Mouse (Mus musculus) thymus, postnatal 10 days (tissue): ENCODE measurements around the gene Olfr243.
"Not testable (repeated sequence)": the region's sequence is repeated elsewhere in the genome, so short reads cannot be mapped to it uniquely, and the experiment has no call there.

Experiments
- DNase-seq, 2 experiments: peaks; one replicate each; pipeline ENCODE4 v3.0.0; 2021; ENCODE audit warnings: low spot score in 2 of 2

Gene Olfr243

DNA sequence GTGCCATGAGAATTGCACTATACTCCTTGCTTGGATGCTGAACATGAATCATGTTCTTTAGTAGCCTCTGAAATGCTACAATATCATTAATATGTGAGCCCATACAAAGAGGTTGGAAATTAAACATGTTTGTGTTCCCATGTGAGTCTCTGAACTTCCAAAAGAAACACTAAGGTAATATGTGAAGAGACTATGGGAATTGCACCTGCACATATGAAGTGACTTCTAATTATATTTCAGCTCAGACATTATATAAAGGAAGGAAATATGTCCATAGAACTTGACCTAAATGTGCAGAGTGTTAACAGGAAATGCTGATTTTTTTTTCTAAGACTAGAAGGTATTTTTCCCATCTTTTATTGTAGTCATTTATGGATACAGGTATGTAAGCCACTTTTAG, at the start of gene Olfr243:
Gene Olfr243, plus strand, starts transcription at position 301 of the 400 bp plus-strand sequence.
- no peak for DNase-seq

DNA sequence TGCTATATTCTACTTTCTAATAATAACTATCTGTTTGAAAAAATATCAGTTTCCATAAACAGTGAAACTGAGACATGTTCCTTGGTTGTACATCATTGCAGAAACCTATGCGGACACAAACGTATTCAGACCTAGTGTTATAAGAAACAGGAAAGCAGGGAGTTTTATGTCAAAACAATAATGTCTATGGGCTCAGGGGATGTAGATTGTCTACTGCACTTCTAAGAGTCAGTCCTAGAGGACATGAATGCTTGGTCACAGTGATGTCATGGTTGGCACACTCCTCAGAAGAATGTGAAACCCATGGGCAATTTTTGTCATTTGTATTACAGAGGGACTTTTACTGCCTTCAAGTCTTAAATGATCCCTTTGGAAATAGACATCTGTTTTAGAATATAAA, 43.4 kb upstream of the Olfr243 start, which contains the start of gene Olfr624:
Gene Olfr624, minus strand, starts transcription at position 101 of the 400 bp plus-strand sequence.
- DNase-seq = no peak

DNA sequence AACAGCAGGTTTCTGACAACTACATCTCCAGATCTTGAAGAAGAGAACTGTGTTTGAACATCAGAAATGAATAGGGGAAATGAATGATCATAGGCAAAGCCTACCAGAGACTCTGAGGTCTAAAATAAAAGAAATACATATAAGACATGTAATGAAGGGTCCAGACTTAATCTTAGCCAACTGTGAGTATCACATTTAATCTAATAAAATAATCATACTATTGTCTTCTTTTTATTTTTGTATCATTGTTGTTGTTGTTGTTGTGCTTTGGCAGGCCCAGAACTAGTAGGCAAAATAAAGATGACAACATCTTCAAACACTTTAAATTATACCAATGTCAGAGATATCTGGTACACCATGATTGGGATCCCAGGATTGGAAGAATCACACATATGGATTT, 32.1 kb upstream of the Olfr243 start, which contains the start of gene Olfr625-ps1:
Gene Olfr625-ps1, plus strand, starts transcription at position 301 of the 400 bp plus-strand sequence.
- no peak for DNase-seq

DNA sequence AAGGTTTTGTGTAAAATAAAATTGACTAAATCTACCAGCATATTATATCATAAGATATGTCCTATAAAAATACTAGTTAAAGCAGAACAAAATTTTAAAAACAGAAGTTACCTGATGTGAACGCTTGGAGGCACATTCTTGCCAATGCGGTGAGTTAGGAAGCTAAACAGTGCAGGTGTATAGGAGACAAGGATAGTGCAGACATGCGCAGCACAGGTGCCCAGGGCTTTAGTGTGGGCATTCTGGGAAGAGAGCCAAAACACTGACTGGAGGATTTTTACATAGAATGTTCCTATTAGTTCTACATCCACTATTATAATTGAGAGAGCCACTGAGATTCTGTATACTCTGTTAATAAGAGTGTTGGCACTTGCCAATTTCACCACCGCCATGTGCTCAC, 15.0 kb upstream of the Olfr243 start:
- no peak for DNase-seq

DNA sequence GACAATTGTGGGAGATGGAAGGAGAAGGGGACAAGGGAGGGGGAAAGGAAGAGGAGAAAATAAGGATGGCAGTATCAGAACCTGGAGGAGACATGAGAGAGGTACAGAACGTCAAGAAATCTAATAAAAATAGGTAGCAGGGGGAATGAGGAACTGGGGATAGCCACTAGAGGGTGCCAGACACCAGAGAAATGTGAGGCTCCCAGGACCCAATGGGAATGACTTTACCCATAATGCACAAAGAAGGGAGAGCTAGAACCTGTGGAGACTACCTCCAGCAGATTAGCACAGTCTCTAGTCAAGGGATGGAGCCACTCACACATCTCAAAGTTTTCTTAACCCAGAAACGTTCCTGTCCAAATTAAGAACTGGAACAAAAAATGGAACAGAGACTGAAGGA, 2.4 kb upstream of the Olfr243 start:
- DNase-seq = peak in 1 of 2 experiments; percentile 15

DNA sequence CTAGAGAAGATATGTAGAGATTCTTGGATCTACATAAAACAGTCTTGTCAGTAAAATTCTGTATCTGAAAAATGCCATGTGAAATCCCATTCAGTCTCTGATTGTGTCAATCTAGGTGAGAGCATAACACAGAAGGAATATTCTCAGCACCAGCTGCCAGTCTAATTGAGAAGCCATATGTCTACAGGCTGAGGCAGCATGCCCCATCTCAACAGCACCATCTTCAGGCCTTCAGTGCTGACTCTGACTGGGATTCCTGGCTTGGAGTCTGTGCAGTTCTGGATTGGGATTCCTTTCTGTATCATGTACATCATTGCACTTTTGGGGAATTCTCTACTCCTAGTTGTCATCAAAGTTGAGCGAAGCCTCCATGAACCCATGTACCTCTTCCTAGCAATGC, 1.9 kb downstream of the Olfr243 start:
- DNase-seq = not testable (repeated sequence)

DNA sequence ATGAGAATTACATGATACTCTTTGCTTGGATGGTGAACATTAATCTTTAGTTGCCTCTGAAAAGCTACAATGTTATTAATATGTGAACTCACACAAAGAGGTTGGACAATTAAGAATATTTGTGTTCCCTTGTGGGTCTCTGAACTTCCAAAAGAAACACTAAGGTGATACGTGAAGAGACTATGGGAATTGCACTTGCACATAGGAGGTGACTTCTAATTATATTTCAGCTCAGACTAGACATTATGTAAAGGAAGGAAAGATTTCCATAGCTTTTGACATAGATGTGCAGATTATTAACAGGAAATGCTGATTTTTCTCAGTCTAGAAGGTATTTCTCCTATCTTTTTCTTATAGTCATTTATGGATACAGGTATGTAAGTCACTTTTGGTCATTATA, 15.6 kb downstream of the Olfr243 start, which contains the start of gene Olfr628:
Gene Olfr628, plus strand, starts transcription at position 301 of the 400 bp plus-strand sequence.
- no peak for DNase-seq

DNA sequence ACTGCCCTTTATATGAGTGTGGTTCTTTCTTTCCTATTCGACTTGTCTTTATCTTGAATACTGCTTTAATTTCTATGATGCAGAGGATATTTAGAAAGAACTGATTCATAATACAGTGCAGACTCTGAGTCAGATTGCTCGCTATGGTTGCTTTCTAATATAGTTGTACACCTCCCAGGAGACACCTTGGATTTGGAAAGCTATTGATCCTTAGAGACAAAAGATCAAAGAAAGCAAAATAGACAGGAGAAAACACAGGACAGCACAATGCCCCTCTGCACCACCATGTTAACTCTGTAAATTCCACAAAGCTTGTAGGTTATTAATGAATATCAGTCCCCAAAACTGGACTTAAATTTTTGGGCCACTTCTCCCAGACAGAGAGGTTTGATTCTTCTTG, 30.4 kb downstream of the Olfr243 start, which contains the start of gene Olfr629:
Gene Olfr629, minus strand, starts transcription at position 101 of the 400 bp plus-strand sequence.
- DNase-seq = no peak

DNA sequence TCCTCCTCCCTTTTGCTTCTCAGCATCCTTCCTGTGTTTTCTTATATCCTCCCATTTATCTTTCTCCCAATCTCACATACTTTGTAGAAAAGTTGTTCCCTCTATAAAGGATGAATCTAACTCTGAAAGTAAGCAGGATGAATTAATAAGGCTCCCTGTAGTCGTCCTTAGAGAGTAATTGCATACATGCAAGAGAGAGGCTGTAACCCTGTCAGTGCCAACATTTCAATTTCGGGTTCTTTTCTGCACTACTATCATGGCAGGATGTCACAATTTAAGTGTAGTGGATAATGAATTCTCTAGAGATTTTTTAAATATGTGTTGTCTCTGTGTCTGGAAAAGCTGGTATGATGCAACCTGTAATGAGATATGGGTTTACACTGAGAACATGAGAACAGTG, 42.8 kb downstream of the Olfr243 start, which contains the start of gene Olfr630:
Gene Olfr630, minus strand, starts transcription at position 101 of the 400 bp plus-strand sequence.
- no peak for DNase-seq

DNA sequence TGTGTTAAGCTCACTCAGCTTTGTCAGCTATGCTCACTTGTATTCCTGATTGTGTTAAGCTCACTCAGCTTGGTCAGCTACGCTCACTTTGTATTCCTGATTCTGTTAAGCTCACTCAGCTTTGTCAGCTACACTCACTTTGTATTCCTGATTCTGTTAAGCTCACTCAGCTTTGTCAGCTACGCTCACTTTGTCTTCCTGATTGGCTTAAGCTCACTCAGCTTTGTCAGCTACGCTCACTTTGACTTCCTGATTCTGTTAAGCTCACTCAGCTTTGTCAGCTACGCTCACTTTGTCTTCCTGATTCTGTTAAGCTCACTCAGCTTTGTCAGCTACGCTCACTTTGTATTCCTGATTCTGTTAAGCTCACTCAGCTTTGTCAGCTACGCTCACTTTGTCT, 47.7 kb downstream of the Olfr243 start:
- not testable (repeated sequence) for DNase-seq

DNA sequence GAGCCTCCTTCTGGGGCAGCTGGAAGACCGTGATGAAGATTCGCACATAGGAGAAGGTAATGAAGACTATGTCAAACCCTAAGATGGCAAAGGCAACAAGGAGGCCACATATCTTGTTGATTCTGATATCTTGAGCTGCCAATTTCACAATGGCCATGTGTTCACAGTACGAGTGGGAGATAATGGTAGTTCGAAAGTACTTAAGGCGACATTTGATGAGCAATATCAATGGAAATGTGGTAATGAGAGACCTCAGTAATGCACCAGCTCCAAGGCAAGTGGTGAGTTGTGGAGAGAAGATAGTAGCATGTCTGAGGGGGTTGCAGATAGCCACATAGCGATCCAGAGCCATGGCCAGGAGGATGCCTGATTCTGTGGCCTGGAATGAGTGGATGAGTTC, 53.2 kb downstream of the Olfr243 start:
- not testable (repeated sequence) for DNase-seq
